Mouse (Mus musculus): ENCODE results near the gene Gata2. TPM values are rescaled to one million over a fixed set of nuclear protein-coding genes. Genes with fewer than 3 reads are reported as not detected.

Gene Gata2
- polyA plus RNA-seq, 1 experiment from 2014 or later: 9.0 TPM

- no peak overlapping the region for H3K9ac ChIP-seq
- H3K36me3 ChIP-seq: no peaks in the 10 kb centered on the region
- H3K4me3 ChIP-seq: peak overlapping the region; percentile 25
- H3K27me3 ChIP-seq (replicated peaks): peaks cover 100% of the 10 kb centered on the region
- peak overlapping the region; percentile 62 for H3K4me2 ChIP-seq (replicated peaks)
- ATAC-seq (ENCODE audit: low FRiP score, low read depth): no peak
- H3K4me1 ChIP-seq: peaks cover 39% of the 10 kb centered on the region
- WGBS: 1% methylated on average over 39 of the region's 39 CpGs
- no peak overlapping the region for H3K27ac ChIP-seq
- no peaks in the 10 kb centered on the region for H3K9me3 ChIP-seq
These were observed 3.8 kb downstream of the Gata2 start for GRCm38 (mm10) chr6:88197313-88198069.

- H3K27ac ChIP-seq: no peak overlapping the region
- H3K4me3 ChIP-seq: peak overlapping the region; percentile 34
- ATAC-seq (ENCODE audit: low FRiP score, low read depth): 0 out of 2 replicates have a peak, but pooled peaks have one; percentile 51
- no peaks in the 10 kb centered on the region for H3K9me3 ChIP-seq
- H3K4me2 ChIP-seq (replicated peaks): peak overlapping the region; percentile 62
- H3K27me3 ChIP-seq (replicated peaks): peaks cover 100% of the 10 kb centered on the region
- no peak overlapping the region for H3K9ac ChIP-seq
- H3K36me3 ChIP-seq: no peaks in the 10 kb centered on the region
- H3K4me1 ChIP-seq: peaks cover 39% of the 10 kb centered on the region
- WGBS: under 1% methylated on average over 59 of the region's 62 CpGs
These were observed 4.6 kb downstream of the Gata2 start for GRCm38 (mm10) chr6:88198070-88198940.

- Histone ChIP-seq H3K4me2 (replicated peaks) (peak overlapping the region; percentile 62), H3K27ac (no peak overlapping the region), H3K36me3 (no peaks in the 10 kb centered on the region), H3K9me3 (no peaks in the 10 kb centered on the region), H3K27me3 (replicated peaks) (peaks cover 100% of the 10 kb centered on the region), H3K4me3 (peak overlapping the region; percentile 34), H3K4me1 (peaks cover 34% of the 10 kb centered on the region), H3K9ac (no peak overlapping the region)
- WGBS: 1% methylated on average over 39 of the region's 39 CpGs
- ATAC-seq (ENCODE audit: low FRiP score, low read depth): no peak
These were observed 5.5 kb downstream of the Gata2 start for GRCm38 (mm10) chr6:88199001-88199717.

- Histone ChIP-seq H3K27me3 (replicated peaks) (peaks cover 100% of the 10 kb centered on the region), H3K4me3 (peak overlapping the region; percentile 34; the same call in 1 of the 2 replicates), H3K9ac (no peak overlapping the region), H3K9me3 (no peaks in the 10 kb centered on the region), H3K36me3 (no peaks in the 10 kb centered on the region), H3K27ac (no peak overlapping the region), H3K4me2 (replicated peaks) (peak overlapping the region; percentile 62), H3K4me1 (peaks cover 33% of the 10 kb centered on the region)
- ATAC-seq (ENCODE audit: low FRiP score, low read depth): no peak
- 1% methylated on average over 50 of the region's 50 CpGs for WGBS
These were observed 6.3 kb downstream of the Gata2 start for GRCm38 (mm10) chr6:88199718-88200692.

- Histone ChIP-seq H3K9ac (no peak overlapping the region), H3K4me1 (peaks cover 33% of the 10 kb centered on the region)
These were observed 7.3 kb downstream of the Gata2 start for GRCm38 (mm10) chr6:88200693-88201609.

GRCm38 (mm10) chr6:88201926-88202700, 8.4 kb downstream of the Gata2 start:
- no peak overlapping the region for H3K27ac ChIP-seq
- H3K9ac ChIP-seq: no peak overlapping the region
- no peak for ATAC-seq (ENCODE audit: low FRiP score, low read depth)
- WGBS: 4% methylated on average over 15 of the region's 15 CpGs
- H3K4me1 ChIP-seq: peaks cover 26% of the 10 kb centered on the region
- H3K4me2 ChIP-seq (replicated peaks): no peak overlapping the region
- H3K9me3 ChIP-seq: no peaks in the 10 kb centered on the region
- H3K4me3 ChIP-seq: no peak overlapping the region
- H3K36me3 ChIP-seq: no peaks in the 10 kb centered on the region
- H3K27me3 ChIP-seq (replicated peaks): peaks cover 100% of the 10 kb centered on the region

More at GRCm38 (mm10) chr6:88200693-88201609, 7.3 kb downstream of the Gata2 start:
- 4% methylated on average over 20 of the region's 20 CpGs for WGBS
- Histone ChIP-seq H3K9me3 (no peaks in the 10 kb centered on the region), H3K27me3 (replicated peaks) (peaks cover 100% of the 10 kb centered on the region), H3K27ac (no peak overlapping the region), H3K4me3 (no peak overlapping the region), H3K36me3 (no peaks in the 10 kb centered on the region), H3K4me2 (replicated peaks) (peak overlapping the region; percentile 62)
- ATAC-seq (ENCODE audit: low FRiP score, low read depth): no peak

- H3K9me3 ChIP-seq: no peaks in the 10 kb centered on the region
- WGBS: 1% methylated on average over 24 of the region's 24 CpGs
- ATAC-seq (ENCODE audit: low FRiP score, low read depth): 0 out of 2 replicates have a peak, but pooled peaks have one; percentile 36
- H3K27me3 ChIP-seq (replicated peaks): peaks cover 98% of the 10 kb centered on the region
- H3K4me3 ChIP-seq: no peak overlapping the region
- no peak overlapping the region for H3K27ac ChIP-seq
- peaks cover 18% of the 10 kb centered on the region for H3K4me1 ChIP-seq
- no peaks in the 10 kb centered on the region for H3K36me3 ChIP-seq
- no peak overlapping the region; the same call in 1 of the 2 replicates for H3K4me2 ChIP-seq (replicated peaks)
- no peak overlapping the region for H3K9ac ChIP-seq
These were observed 9.4 kb downstream of the Gata2 start for GRCm38 (mm10) chr6:88202921-88203690.

- H3K4me2 ChIP-seq (replicated peaks): no peak overlapping the region; the same call in 1 of the 2 replicates
- H3K36me3 ChIP-seq: no peaks in the 10 kb centered on the region
- WGBS: 4% methylated on average over 10 of the region's 10 CpGs
- no peaks in the 10 kb centered on the region for H3K9me3 ChIP-seq
- peaks cover 10% of the 10 kb centered on the region; the same call in 1 of the 2 replicates for H3K4me1 ChIP-seq
- H3K9ac ChIP-seq: no peak overlapping the region
- H3K27ac ChIP-seq: no peak overlapping the region
- ATAC-seq (ENCODE audit: low FRiP score, low read depth): no peak
- H3K27me3 ChIP-seq (replicated peaks): peaks cover 93% of the 10 kb centered on the region
- H3K4me3 ChIP-seq: no peak overlapping the region
These were observed 10.2 kb downstream of the Gata2 start for GRCm38 (mm10) chr6:88203791-88204405.

Data from neural tube, embryonic 12.5 days (tissue).